Mouse (Mus musculus) hindbrain, embryonic 12.5 days (tissue): ENCODE results near the gene Adprm. TPM values are rescaled to one million over a fixed set of nuclear protein-coding genes. Genes with fewer than 3 reads are reported as not detected.

Experiments used
- microRNA-seq: library from miRNA; unstranded; fragments of <30 nt; microRNA quantifications from one replicate; pipeline ENCODE4, GENCODE M21; 2017
- polyA plus RNA-seq: library from polyadenylated mRNA; unstranded; fragments of >200 nt; fragmentation: Nextera tagmentation; extraction: Ambion mirVana; gene quantifications from 2 replicates; pipeline ENCODE4 v1.2.1, GENCODE M21; 2016

The Adprm gene
- polyA plus RNA-seq, 1 experiment from 2014 or later, result 37.8 TPM

Small RNA genes within 50 kb of the gene (microRNA-seq; reads per million reads assigned to microRNA genes)
- not detected for gene Mir6923

Other genes starting within 250 kb of the Adprm start
- 5.7 and 6.7 TPM in 2 replicates for gene Pirt, start 140.6 kb downstream of the Adprm start, polyA plus RNA-seq
- gene Tmem238l, start 96.0 kb downstream of the Adprm start, polyA plus RNA-seq, result not detected in 2 replicates
- 0.43 and 1.2 TPM in 2 replicates for gene Tmem220, start 27.4 kb downstream of the Adprm start, polyA plus RNA-seq
- 18.2 and 18.9 TPM in 2 replicates for gene Sco1, start 76 bp upstream of the Adprm start, polyA plus RNA-seq
- 4.3 and 26.2 TPM in 2 replicates for gene Myh3, start 25.7 kb upstream of the Adprm start, polyA plus RNA-seq
- 0.05 TPM in 1 of 2 replicates, not detected in the other for gene Myh2, start 118.4 kb upstream of the Adprm start, polyA plus RNA-seq
- gene Myh1, start 147.5 kb upstream of the Adprm start, polyA plus RNA-seq, result 0.10 TPM in 1 of 2 replicates, not detected in the other
- gene Myh4, start 185.4 kb upstream of the Adprm start, polyA plus RNA-seq, result 0.18 TPM in 1 of 2 replicates, not detected in the other
- 1.9 and 5.8 TPM in 2 replicates for gene Myh8, start 224.5 kb upstream of the Adprm start, polyA plus RNA-seq